Mouse (Mus musculus) hindbrain, embryonic 11.5 days (tissue): ENCODE data around the gene Gltpd2. TPM values are rescaled to one million over a fixed set of nuclear protein-coding genes. Genes with fewer than 3 reads are reported as not detected.
"Not testable (repeated sequence)": the region's sequence is repeated elsewhere in the genome, so short reads cannot be mapped to it uniquely, and the experiment has no call there.

Experiments used
- ATAC-seq: fragments of 200-750 bp; cut with Nextera tagmentation; 2 replicates; pipeline ENCODE4 v1.8.0; 2017; ENCODE audit warnings: mild to moderate bottlenecking, moderate TSS enrichment, moderate library complexity; ENCODE audit not compliant: low FRiP score
- DNase-seq: peaks from one replicate; pipeline ENCODE4 v3.0.0-alpha.2; 2015; ENCODE audit warnings: low spot score
- H3K27ac ChIP-seq: fragments of 300-500 bp; sonication (generic); 2 replicates; pipeline ENCODE4 v1.5.1; 2014; ENCODE audit warnings: mild to moderate bottlenecking, low read depth, low read length
- H3K27me3 ChIP-seq: fragments of 300-500 bp; sonication (generic); 2 replicates; pipeline ENCODE4 v1.6.1; 2014; ENCODE audit warnings: mild to moderate bottlenecking, low read length, moderate library complexity, mixed read lengths; ENCODE audit not compliant: control insufficient read depth, insufficient read depth
- H3K36me3 ChIP-seq: fragments of 300-500 bp; sonication (generic); 2 replicates; pipeline ENCODE4 v1.6.1; 2014; ENCODE audit warnings: mild to moderate bottlenecking, low read length, moderate library complexity, mixed read lengths; ENCODE audit not compliant: control insufficient read depth, insufficient read depth
- H3K4me1 ChIP-seq: fragments of 300-500 bp; sonication (generic); replicated peaks from 2 replicates; pipeline ENCODE4 v1.6.1; 2014; ENCODE audit warnings: low read length, mixed read lengths; ENCODE audit not compliant: control insufficient read depth, insufficient read depth
- H3K4me2 ChIP-seq: fragments of 300-500 bp; sonication (generic); replicated peaks from 2 replicates; pipeline ENCODE4 v1.6.1; 2014; ENCODE audit warnings: mild to moderate bottlenecking, low read depth, low read length
- H3K4me3 ChIP-seq: fragments of 300-500 bp; sonication (generic); 2 replicates; pipeline ENCODE4 v1.5.1; 2014; ENCODE audit warnings: low read depth, low read length
- H3K9ac ChIP-seq: fragments of 300-500 bp; sonication (generic); 2 replicates; pipeline ENCODE4 v1.6.1; 2014; ENCODE audit warnings: low read depth, low read length
- H3K9me3 ChIP-seq: fragments of 300-500 bp; sonication (generic); 2 replicates; pipeline ENCODE4 v1.6.1; 2016; ENCODE audit warnings: low read length; ENCODE audit not compliant: control insufficient read depth
- WGBS: fragments of 180-500 bp; shearing (Covaris S2); extraction: QIAGEN DNeasy Blood & Tissue Kit; methylation state at CpG from one replicate; pipeline ENCODE4 v1.1.7; 2014; 5-methylcytosine and 5-hydroxymethylcytosine counted together
- polyA plus RNA-seq: library from polyadenylated mRNA; unstranded; fragments of >200 nt; fragmentation: Nextera tagmentation; extraction: Ambion mirVana; gene quantifications from 2 replicates; pipeline ENCODE4 v1.2.1, GENCODE M21; 2014

Gene Gltpd2
- polyA plus RNA-seq, 1 experiment from 2014 or later = 0.14 TPM

GRCm38 (mm10) chr11:70524782-70525181 lies 5.8 kb downstream of the Gltpd2 start:
- Histone ChIP-seq H3K27me3 (no peaks in the 10 kb centered on the region), H3K9ac (no peak overlapping the region), H3K4me2 (peak overlapping the region; percentile 32), H3K4me3 (peak overlapping the region; percentile 81), H3K4me1 (peaks cover 4% of the 10 kb centered on the region), H3K9me3 (no peaks in the 10 kb centered on the region), H3K36me3 (peaks cover 9% of the 10 kb centered on the region; the same call in 1 of the 2 replicates), H3K27ac (no peak overlapping the region)
- ATAC-seq = peak; percentile 22; the same call in 1 of the 2 replicates
- 6% methylated on average over 8 of the region's 8 CpGs for WGBS
- no peak for DNase-seq

DNA sequence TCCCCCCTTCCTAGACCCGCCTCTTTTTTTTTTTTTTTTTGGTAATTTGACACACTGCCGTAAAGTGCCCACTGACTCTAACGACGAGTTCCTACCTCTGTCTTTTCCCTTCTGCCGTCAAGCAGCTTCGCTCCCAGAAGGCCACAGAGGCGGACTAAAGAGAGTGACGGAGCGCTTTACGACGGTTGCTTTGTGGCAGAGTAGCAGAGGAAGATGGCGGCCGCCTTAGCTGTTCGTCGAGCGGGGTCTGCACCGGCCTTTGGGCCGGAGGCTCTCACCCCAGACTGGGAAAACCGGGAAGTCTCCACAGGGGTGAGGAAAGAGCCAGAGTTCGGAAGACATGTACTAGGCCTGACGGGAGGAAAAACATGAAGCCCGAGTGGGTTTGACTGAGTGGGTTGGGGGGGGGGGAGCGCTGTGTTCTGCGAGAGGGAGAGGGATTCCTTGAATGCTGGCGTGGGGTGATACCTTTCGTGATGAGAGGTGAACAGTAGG lies 6.2 kb downstream of the Gltpd2 start, which contains the start of gene Psmb6:
TSS of gene Psmb6 (plus strand) at position 184 of the 495 bp plus-strand sequence.
- no peaks in the 10 kb centered on the region for H3K9me3 ChIP-seq
- peaks cover 9% of the 10 kb centered on the region; the same call in 1 of the 2 replicates for H3K36me3 ChIP-seq
- no peak within 1 kb of the TSS for H3K27ac ChIP-seq
- peak within 1 kb of the TSS; percentile 81 for H3K4me3 ChIP-seq
- H3K27me3 ChIP-seq = no peaks in the 10 kb centered on the region
- peak within 1 kb of the TSS; percentile 47 for H3K4me2 ChIP-seq
- DNase-seq = peak; percentile 92
- peak within 1 kb of the TSS; percentile 75 for H3K9ac ChIP-seq
- WGBS = 0% methylated on average over 25 of the region's 26 CpGs
- peaks cover 4% of the 10 kb centered on the region for H3K4me1 ChIP-seq
- ATAC-seq = peak; percentile 92

GRCm38 (mm10) chr11:70525726-70526125 lies 6.7 kb downstream of the Gltpd2 start:
- WGBS = 3% methylated on average over 12 of the region's 12 CpGs
- peaks cover 9% of the 10 kb centered on the region; the same call in 1 of the 2 replicates for H3K36me3 ChIP-seq
- no peaks in the 10 kb centered on the region for H3K27me3 ChIP-seq
- ATAC-seq (peak; percentile 56), DNase-seq (no peak)
- H3K4me1 ChIP-seq = peaks cover 4% of the 10 kb centered on the region; the same call in 1 of the 2 replicates
- H3K9ac ChIP-seq = peak overlapping the region; percentile 75
- no peaks in the 10 kb centered on the region for H3K9me3 ChIP-seq
- H3K4me2 ChIP-seq = peak overlapping the region; percentile 47
- peak overlapping the region; percentile 81 for H3K4me3 ChIP-seq
- no peak overlapping the region for H3K27ac ChIP-seq

- no peak for ATAC-seq
- Histone ChIP-seq H3K27me3 (no peaks in the 10 kb centered on the region), H3K9me3 (no peaks in the 10 kb centered on the region), H3K4me3 (peak overlapping the region; percentile 81), H3K9ac (peak overlapping the region; percentile 75; the same call in 1 of the 2 replicates), H3K36me3 (peaks cover 9% of the 10 kb centered on the region; the same call in 1 of the 2 replicates), H3K4me2 (peak overlapping the region; percentile 47), H3K27ac (no peak overlapping the region), H3K4me1 (peaks cover 4% of the 10 kb centered on the region; the same call in 1 of the 2 replicates)
- no peak for DNase-seq
- 92% methylated on average over 12 of the region's 12 CpGs for WGBS
Observed at GRCm38 (mm10) chr11:70526211-70526610, 7.2 kb downstream of the Gltpd2 start.

- no peak for DNase-seq
- WGBS = 87% methylated on average over 7 of the region's 7 CpGs
- peaks cover 9% of the 10 kb centered on the region; the same call in 1 of the 2 replicates for H3K36me3 ChIP-seq
- no peaks in the 10 kb centered on the region for H3K27me3 ChIP-seq
- H3K4me1 ChIP-seq = peaks cover 4% of the 10 kb centered on the region; the same call in 1 of the 2 replicates
- no peaks in the 10 kb centered on the region for H3K9me3 ChIP-seq
- H3K9ac ChIP-seq = no peak overlapping the region
- ATAC-seq = no peak
- no peak overlapping the region for H3K4me2 ChIP-seq
- H3K27ac ChIP-seq = no peak overlapping the region
- no peak overlapping the region for H3K4me3 ChIP-seq
Observed at GRCm38 (mm10) chr11:70528610-70529009, 9.6 kb downstream of the Gltpd2 start.

DNA sequence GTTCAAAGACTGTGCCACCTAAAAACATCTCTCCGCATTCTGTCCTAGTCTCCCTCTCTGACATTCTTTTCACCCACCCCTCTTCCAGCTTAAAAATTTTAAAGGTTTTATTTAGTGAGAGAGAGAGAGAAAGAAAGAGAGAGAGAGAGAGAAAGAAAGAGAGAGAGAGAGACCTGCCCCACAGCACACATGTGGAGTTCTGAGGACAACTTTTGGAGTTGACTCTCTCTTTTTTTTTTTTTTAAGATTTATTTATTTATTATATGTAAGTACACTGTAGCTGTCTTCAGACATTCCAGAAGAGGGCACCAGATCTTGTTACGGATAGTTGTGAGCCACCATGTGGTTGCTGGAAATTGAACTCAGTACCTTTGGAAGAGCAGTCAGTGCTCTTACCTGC lies 12.1 kb downstream of the Gltpd2 start:
- ATAC-seq, DNase-seq, H3K9ac ChIP-seq, H3K4me1 ChIP-seq, H3K4me2 ChIP-seq, H3K36me3 ChIP-seq, H3K27ac ChIP-seq, H3K4me3 ChIP-seq, H3K9me3 ChIP-seq, H3K27me3 ChIP-seq: not testable (repeated sequence)
- WGBS = 69% methylated on average over 2 of the region's 2 CpGs

DNA sequence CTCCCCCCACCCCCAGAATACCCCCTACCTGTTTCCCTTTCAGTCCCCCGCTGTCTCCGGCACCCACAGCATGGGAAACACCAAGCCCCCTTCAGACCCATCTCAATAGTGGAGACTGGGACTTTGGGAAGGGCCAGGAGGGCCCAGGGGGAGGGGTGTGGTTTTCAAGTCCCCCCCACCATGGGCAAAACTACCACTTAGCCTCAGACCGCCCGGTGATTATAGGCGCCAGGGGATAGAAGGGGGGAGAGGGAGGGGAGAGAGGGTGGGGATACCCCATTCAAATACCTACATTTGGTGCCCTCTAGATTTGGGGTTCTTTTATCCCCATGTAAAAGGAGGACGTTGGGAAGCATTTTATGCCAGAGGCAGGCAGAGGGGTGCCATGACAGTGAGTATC lies 13.8 kb downstream of the Gltpd2 start, which contains the start of gene Gm40193:
TSS of gene Gm40193 (minus strand) at position 101 of the 400 bp plus-strand sequence.
- Histone ChIP-seq H3K9me3 (no peaks in the 10 kb centered on the region), H3K9ac (no peak within 1 kb of the TSS), H3K27me3 (no peaks in the 10 kb centered on the region), H3K4me2 (no peak within 1 kb of the TSS), H3K4me1 (no peaks in the 10 kb centered on the region), H3K36me3 (peaks cover 3% of the 10 kb centered on the region; the same call in 1 of the 2 replicates), H3K4me3 (no peak within 1 kb of the TSS), H3K27ac (no peak within 1 kb of the TSS)
- 78% methylated on average over 6 of the region's 6 CpGs for WGBS
- no peak for DNase-seq
- ATAC-seq = no peak

GRCm38 (mm10) chr11:70539423-70539822 lies 20.4 kb downstream of the Gltpd2 start:
- Histone ChIP-seq H3K4me3 (peak overlapping the region; percentile 51; the same call in 1 of the 2 replicates), H3K4me1 (no peaks in the 10 kb centered on the region), H3K27ac (no peak overlapping the region), H3K27me3 (peaks cover 7% of the 10 kb centered on the region), H3K4me2 (peak overlapping the region; percentile 93), H3K9me3 (no peaks in the 10 kb centered on the region), H3K36me3 (no peaks in the 10 kb centered on the region), H3K9ac (0 out of 2 replicates have a peak overlapping the region, but pooled peaks have one; percentile 59)
- ATAC-seq (no peak), DNase-seq (no peak)
- WGBS = 27% methylated on average over 9 of the region's 9 CpGs
